Mouse (Mus musculus): ENCODE measurements around the gene B3galt1. TPM values are rescaled to one million over a fixed set of nuclear protein-coding genes. Genes with fewer than 3 reads are reported as not detected.

Gene B3galt1
- total RNA-seq, 1 experiment from 2014 or later = not detected

DNA sequence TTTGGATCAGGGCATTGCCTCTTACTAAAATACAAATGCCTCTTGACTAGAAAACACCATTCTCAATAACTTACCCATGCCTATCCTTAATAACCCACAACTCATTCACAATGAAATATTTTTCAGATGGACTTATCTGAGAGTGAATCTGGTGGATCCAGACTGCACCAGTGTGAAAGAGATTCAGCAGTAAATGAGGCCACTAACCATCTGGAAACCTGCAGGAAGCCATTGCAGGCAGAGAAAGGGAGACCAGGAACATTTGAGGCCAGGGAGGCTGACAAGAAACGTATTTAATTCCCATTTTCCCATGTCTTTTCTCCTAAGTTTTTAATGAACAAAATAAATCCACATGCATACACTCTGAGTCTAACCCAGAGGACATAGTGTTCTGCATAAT, 437.4 kb downstream of the B3galt1 start:
- ATAC-seq (replicated peaks; ENCODE audit: insufficient number of reproducible peaks, low FRiP score, low TSS enrichment, poor library complexity, severe bottlenecking) = no peak

DNA sequence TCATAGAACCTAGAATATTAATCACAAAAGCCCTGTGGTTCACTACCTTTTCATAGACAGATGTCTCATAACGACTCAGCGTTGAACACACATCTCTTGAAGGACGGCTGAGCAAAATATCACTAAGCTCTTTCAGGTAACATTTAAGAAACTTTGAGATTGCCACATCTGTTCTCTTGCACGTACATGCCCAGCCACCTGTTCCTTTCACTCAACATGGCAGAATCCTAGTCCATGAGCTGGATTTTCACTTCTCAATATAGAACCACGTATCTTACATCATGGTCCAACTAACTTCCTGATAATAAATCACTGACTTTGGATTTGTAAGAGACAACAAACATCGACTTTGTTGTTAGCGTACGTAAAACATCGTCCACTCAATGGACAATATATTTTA, 439.5 kb downstream of the B3galt1 start:
- ATAC-seq (replicated peaks; ENCODE audit: insufficient number of reproducible peaks, low FRiP score, low TSS enrichment, poor library complexity, severe bottlenecking) = no peak

DNA sequence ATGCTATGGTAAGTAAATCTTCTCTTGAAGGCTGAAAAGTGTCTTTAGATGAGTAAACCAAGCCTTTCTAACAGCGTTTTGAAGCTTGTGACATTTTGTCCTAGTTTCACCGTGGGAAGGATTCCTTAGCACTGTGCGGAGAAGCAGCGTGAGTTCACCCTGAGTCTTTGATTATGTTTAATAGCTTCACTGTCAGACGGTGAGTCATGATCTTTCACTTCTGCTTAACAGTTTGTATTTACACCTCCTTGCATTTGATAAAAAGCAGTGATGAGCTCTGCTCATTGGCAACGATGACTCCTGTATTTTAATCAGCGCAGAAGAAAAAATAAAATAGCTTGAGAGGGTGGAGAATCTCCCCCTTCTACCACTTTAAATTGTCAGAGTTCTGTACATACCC, 440.0 kb downstream of the B3galt1 start:
- ATAC-seq (replicated peaks; ENCODE audit: insufficient number of reproducible peaks, low FRiP score, low TSS enrichment, poor library complexity, severe bottlenecking) = no peak

DNA sequence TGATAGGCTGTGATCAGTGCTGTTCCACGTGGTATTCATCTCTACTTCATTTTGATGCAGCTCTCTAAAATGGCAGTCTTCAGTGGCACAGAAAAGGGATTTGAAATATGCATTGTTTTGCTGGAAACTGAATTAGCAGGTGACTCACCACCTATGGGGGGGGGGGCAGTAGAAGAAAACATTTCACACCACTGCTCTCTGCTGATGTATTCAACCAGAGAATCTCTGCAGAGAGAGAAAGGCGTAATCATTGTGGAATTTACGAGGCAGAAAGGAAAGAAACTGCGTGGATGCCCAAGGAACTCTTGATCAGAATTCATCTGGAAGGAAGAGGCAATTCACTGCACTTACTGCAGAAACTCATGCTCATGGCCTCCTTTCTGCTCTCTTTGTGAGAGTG, 445.7 kb downstream of the B3galt1 start:
- ATAC-seq (replicated peaks; ENCODE audit: insufficient number of reproducible peaks, low FRiP score, low TSS enrichment, poor library complexity, severe bottlenecking) = no peak

DNA sequence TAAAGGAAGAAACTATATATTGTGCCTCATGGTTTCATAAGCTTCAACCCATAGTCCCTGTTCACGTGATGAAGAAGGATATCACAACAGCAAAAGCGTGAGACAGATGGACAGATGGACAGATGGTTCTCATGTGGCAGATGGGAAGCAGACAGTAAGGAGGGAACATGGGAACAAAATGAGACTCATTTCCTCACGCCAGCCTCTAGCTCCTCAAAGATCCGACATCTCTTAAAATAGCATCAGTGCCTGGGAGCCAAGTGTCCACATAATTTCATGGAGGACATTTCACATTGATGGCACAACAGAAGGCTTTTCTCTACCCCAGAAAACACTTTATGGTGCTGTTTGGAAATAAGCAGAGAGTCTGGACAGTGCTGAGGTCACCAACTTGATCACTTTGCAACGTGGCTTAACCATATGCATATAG, 454.6 kb downstream of the B3galt1 start:
- no peak for ATAC-seq (replicated peaks; ENCODE audit: insufficient number of reproducible peaks, low FRiP score, low TSS enrichment, poor library complexity, severe bottlenecking)

DNA sequence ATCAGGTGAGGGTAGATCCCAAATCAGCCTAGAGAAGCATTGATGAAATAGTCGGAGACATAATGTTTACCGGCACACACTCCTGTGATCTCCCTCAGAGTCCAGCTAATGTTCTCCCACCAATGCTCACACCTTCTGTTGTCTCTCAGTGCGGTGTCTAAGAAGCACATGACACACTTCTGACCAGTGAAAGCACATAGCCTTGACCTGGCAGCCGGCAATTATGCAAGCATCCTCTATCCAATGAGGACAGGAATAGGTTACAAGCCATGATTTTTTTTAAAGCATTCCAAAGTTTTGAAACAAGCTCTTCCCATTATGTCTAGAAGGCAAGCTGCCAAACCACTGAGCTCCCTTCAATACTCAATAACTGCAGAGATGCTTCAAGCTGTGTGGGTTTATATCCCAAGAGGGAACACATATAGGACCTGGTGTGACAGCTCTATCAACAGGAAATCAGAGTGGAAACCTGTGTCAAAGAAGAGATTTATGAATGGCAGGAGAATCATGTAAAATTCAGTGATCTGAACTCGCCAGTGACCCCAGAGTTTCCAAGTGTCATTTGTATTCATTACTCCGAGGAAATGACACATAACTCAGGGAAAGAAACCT, 456.0 kb downstream of the B3galt1 start:
- no peak for ATAC-seq (replicated peaks; ENCODE audit: insufficient number of reproducible peaks, low FRiP score, low TSS enrichment, poor library complexity, severe bottlenecking)

DNA sequence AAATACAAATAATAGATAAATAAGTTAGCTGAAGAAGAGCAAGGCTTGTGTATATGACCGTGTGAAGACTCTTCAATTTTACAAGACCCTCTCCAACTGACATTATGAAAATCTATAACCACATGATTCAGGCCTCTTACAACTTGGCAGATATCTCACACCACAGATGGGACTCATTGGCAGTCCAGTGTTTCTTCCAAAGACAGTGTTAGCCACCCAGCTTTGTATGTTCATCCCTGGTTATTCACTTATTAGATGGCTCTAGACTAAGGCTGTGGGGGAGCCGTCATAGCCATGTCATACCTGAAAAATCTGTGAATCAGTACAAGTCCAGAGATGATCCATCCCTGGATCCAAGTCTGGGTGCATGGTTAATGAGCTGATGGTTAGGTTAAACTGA, 463.1 kb downstream of the B3galt1 start:
- no peak for ATAC-seq (replicated peaks; ENCODE audit: insufficient number of reproducible peaks, low FRiP score, low TSS enrichment, poor library complexity, severe bottlenecking)

DNA sequence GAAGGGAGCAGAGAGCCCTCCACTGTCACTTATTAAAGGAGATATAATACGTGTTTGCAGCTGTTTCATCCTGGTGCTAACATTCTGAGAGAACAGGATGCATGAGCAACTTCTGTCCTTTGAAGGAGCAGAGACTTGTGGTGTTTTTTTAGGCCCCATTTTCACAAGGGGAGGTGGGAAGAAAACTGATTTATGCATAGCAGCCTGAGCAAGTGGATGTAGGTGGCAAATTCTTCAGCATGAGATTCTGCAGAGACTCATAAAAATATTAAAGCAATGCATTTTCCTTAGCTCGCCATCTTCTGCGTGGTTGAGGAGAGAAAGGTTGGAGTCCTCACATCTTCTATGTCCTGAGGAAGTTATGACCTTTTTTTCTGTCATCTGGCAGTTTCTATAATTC, 469.0 kb downstream of the B3galt1 start:
- no peak for ATAC-seq (replicated peaks; ENCODE audit: insufficient number of reproducible peaks, low FRiP score, low TSS enrichment, poor library complexity, severe bottlenecking)

DNA sequence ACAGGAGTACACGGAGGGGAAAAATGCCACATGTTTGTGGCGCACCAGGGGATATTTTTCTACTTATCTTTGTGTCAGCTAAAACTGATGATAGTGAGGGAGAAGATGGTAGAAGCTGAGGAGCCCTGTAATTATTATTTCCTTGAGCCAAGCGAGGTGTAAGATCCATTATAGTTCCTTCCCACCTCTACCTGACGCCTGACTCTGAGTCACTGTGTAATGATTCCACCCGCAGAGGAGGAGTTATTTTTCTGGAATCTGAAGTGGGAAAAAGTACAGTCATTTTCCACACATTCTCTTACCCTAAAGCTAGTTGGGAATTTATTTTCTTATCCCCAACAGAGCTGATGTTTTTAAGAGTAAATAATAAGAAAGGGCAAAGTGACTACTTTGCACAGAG, 475.1 kb downstream of the B3galt1 start:
- ATAC-seq (replicated peaks; ENCODE audit: insufficient number of reproducible peaks, low FRiP score, low TSS enrichment, poor library complexity, severe bottlenecking) = no peak

DNA sequence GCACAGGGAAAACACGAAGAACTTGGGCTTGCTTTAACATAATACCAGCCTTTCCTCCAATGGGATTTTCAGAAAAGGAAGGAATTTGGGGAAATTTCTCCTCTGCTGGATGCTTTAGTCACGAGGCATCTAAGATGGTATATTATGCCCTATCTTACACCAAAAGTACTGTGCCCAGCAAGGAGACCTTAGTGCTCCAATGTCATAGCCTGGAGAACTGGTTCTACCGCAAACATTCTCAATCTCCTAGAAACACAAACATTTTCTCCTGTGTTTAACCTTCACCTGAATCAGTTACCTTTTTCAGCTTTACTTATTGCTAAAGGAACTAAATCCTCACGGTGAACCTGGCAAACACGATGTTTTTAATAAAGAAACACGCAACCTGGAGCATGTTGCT, 486.8 kb downstream of the B3galt1 start:
- ATAC-seq (replicated peaks; ENCODE audit: insufficient number of reproducible peaks, low FRiP score, low TSS enrichment, poor library complexity, severe bottlenecking) = no peak

DNA sequence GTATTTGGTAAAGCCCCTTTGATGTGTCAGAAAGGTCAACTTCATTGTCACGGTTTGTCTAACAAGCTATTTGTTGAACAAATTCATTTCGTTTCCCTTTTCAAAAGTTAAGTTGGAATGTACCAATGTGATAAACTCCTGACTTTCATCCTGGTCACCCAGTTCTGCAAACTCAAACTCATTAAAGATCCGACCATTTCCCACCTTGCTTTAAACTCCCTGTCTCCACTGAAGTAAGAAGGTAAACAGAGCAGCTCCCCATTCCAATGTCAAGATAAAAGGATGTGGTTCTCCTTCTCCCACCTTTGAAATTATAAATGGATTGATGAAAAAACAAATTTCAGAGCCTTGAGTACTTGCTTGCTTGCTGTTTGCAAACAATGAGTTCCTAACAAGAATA, 487.6 kb downstream of the B3galt1 start:
- no peak for ATAC-seq (replicated peaks; ENCODE audit: insufficient number of reproducible peaks, low FRiP score, low TSS enrichment, poor library complexity, severe bottlenecking)

DNA sequence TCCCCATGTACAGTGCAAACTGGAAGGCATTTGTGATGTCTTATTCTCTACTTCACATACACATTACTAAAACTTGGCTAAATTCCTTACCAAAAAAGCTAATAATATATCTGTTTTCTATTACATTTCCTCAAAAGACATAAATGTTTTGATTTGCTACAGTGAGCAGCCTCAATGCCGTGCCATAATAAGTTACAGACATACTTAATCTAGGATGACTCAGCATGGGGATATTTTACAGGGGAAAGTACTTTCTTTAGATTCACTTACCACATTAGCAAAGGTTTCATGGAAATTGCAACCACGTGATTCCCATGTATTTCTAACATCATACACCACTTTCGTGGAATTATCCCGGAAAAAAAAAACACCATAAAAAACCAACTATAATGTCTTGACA, 495.7 kb downstream of the B3galt1 start:
- no peak for ATAC-seq (replicated peaks; ENCODE audit: insufficient number of reproducible peaks, low FRiP score, low TSS enrichment, poor library complexity, severe bottlenecking)

DNA sequence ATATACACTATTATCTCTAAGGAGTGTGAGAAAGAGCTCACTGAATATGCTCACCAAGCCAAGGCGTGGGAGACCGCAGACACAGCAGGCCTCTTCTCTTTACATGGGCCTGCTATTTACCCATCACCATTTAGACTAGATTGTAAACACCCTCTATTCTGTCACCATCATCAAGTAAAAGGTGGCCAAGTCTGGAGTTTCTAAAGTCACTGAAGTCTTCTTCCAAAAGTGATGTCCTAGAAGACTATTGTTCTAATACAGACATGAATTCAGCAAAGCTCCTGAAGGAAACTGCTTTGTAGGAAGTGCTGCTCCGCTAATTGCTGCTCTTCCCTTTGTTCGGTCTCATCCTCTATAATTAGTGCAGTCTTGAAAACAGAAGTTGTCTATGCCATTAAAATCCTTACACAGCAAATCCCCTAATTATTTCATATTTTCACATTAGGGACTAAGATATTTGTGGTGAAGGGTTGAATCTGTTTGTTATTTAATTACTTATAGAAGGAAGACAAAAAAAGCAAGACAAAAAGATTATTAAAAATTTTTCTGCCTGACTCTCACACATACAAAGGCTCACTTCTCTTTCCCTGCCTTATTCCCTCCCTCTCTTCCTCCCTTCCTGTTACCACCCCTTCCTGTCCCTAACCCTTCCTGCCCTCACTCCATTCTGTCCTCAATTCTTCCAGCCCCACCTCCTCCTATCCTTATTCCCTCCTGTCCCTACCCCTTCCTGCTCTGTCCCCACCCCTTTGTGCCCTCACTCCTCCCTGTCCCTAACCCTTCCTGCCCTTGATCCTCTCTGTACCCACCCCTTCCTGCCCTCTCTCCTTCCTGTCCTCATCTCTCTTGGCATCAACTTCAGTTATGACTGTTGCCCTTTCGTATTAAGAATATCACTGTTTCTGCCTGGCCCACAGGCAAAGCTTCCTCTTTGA, 514.0 kb downstream of the B3galt1 start:
- ATAC-seq (replicated peaks; ENCODE audit: insufficient number of reproducible peaks, low FRiP score, low TSS enrichment, poor library complexity, severe bottlenecking) = 0 out of 2 replicates have a peak, but pooled peaks have one; percentile 31

DNA sequence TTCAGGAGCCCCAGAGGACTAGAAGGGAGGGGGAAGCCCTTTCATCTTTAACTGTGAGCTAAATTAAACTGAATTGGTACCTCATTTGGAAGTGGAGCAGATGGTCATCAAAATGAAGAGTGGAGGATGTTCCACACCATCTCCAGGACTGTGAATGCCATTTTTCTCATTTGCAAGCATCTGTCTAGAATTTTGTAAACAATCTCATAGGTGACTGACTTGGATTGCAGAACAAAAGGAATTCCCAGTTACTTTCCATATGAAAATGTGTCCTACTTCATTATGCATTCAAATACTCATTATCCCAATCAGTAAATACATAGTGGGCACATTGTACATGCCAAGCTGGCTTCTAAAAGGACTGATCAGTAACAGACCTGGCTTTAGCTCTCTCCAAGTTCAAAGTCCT, 515.2 kb downstream of the B3galt1 start:
- ATAC-seq (replicated peaks; ENCODE audit: insufficient number of reproducible peaks, low FRiP score, low TSS enrichment, poor library complexity, severe bottlenecking) = no peak

DNA sequence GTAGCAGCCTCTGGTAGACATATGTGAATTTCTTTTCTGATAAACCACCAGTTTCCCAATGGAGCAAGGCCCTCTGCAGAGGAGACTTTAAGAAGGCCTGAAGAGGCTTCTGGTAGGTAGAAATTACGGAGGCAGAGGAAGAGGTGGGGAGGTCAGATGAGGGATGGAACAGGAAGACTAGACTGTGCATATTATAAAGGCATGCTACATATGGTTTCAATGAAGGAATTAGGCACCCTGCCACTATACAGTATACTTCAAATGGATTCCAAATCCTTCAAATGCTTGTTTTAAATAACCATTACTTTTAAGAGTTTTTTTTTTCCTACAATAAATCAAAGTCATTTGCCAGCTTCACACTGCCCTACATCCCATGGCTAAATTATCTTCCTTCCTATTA, 518.8 kb downstream of the B3galt1 start:
- ATAC-seq (replicated peaks; ENCODE audit: insufficient number of reproducible peaks, low FRiP score, low TSS enrichment, poor library complexity, severe bottlenecking) = no peak

DNA sequence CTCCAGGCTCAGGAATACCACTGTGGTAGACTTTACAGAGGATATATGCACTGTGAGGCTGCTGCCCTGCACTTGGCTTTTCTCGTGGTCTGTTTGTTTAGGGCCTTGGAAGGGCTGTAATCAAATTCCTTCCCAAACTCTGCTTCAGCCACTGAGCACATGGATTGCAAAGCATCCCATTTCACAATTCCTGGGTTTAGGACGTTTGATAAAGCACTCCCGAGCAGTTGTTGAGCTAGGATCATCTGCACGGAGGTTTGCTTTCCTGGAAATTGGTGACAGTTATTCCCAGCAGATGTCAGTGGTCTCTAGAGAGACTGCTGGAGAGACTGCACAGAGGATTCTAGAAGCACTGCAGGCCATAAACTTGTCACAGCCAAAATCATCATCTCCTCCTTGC, 520.4 kb downstream of the B3galt1 start:
- no peak for ATAC-seq (replicated peaks; ENCODE audit: insufficient number of reproducible peaks, low FRiP score, low TSS enrichment, poor library complexity, severe bottlenecking)

DNA sequence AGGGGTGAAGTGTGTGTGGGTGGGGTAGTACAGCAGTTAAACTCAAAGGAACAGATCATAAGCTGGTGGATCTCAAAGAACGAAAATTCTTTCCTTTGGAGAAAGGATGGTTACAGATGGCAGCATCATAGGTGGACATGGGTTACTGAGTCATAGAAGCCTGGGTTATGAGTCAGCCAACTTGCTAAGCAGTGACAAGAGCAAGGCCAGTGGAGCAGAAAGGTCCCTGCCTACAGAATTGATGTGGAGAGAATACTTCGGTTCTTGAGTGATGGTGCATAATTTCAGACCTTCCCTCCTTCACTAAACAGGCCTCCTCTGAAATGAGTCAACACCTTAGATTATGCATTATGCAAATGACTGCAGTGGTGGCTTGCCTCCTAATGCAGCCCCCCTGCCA, 525.9 kb downstream of the B3galt1 start:
- no peak for ATAC-seq (replicated peaks; ENCODE audit: insufficient number of reproducible peaks, low FRiP score, low TSS enrichment, poor library complexity, severe bottlenecking)

DNA sequence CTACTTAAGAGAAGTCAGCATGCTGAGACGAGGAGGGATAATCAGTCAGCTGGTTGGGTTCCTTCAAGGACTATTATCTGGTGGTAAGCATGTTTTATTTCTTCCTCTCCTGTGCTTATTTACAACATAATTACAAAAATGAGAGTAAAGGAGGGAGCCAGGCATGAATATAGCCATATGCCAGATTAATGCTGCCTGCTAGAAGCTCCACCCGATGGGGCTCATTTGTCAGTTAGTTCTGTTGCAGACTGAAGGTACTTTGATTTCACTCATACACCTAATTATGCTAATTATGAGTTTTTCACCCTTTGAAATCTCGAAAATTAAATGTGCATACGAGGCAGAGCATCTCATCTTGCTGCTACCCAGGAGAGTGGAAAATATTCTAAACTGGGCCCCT, 539.0 kb downstream of the B3galt1 start:
- no peak for ATAC-seq (replicated peaks; ENCODE audit: insufficient number of reproducible peaks, low FRiP score, low TSS enrichment, poor library complexity, severe bottlenecking)

DNA sequence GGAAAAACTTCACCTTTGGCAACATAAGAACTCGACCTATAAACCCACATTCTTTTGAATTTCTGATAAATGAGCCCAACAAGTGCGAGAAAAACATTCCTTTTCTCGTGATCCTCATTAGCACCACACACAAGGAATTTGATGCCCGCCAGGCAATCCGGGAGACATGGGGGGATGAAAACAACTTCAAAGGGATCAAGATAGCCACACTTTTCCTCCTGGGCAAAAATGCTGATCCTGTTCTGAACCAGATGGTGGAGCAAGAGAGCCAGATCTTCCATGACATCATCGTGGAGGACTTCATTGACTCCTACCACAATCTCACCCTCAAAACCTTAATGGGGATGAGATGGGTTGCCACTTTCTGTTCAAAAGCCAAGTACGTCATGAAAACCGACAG, 552.4 kb downstream of the B3galt1 start:
- ATAC-seq (replicated peaks; ENCODE audit: insufficient number of reproducible peaks, low FRiP score, low TSS enrichment, poor library complexity, severe bottlenecking) = no peak

DNA sequence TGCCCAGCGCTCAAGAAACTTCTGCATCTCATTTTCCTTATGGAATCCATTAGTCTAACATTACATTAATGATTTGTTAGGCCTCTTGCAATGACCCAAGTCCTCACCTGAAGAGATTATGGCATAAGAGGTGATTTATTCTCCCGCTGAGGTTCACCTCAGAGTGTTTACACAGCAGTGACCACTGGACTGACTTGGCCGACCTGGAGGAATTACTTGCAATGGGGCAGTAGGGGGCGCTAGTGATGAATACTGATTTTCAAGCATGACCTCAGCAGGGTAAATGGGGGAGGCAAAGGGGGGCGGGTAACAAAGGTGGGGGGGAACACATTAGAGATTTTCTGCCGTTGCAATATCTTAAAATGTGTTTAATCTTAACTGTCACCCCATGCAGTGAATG, 559.1 kb downstream of the B3galt1 start:
- no peak for ATAC-seq (replicated peaks; ENCODE audit: insufficient number of reproducible peaks, low FRiP score, low TSS enrichment, poor library complexity, severe bottlenecking)
